Mouse (Mus musculus) kidney, postnatal 0 days (tissue): Measurements from ENCODE around the gene Prkce. TPM values are rescaled to one million over a fixed set of nuclear protein-coding genes. Genes with fewer than 3 reads are reported as not detected.

Experiments used
- ATAC-seq: fragments of 200-750 bp; cut with Nextera tagmentation; replicated peaks from 2 replicates; pipeline ENCODE4 v1.8.0; 2017; ENCODE audit warnings: low read depth, moderate number of reproducible peaks, moderate TSS enrichment, moderate library complexity; ENCODE audit not compliant: low FRiP score
- DNase-seq: peaks from one replicate; pipeline ENCODE4 v3.0.0-alpha.2; 2016; ENCODE audit warnings: low spot score
- H3K27ac ChIP-seq: fragments of 300-500 bp; sonication (generic); 2 replicates; pipeline ENCODE4 v1.5.1; 2014; ENCODE audit warnings: mild to moderate bottlenecking
- H3K27me3 ChIP-seq: fragments of 300-500 bp; sonication (generic); 2 replicates; pipeline ENCODE4 v1.6.1; 2014; ENCODE audit warnings: low read length, mixed read lengths; ENCODE audit not compliant: insufficient read depth
- H3K36me3 ChIP-seq: fragments of 300-500 bp; sonication (generic); 2 replicates; pipeline ENCODE4 v1.6.1; 2014; ENCODE audit warnings: low read length, mixed read lengths; ENCODE audit not compliant: insufficient read depth
- H3K4me1 ChIP-seq: fragments of 300-500 bp; sonication (generic); replicated peaks from 2 replicates; pipeline ENCODE4 v1.6.1; 2014; ENCODE audit warnings: antibody characterized with exemption, low read length, mixed read lengths; ENCODE audit not compliant: insufficient read depth
- H3K4me2 ChIP-seq: fragments of 300-500 bp; sonication (generic); 2 replicates; pipeline ENCODE4 v1.6.1; 2014; ENCODE audit warnings: mild to moderate bottlenecking, low read length, moderate library complexity, mixed read lengths
- H3K4me3 ChIP-seq: fragments of 300-500 bp; sonication (generic); replicated peaks from 2 replicates; pipeline ENCODE4 v1.5.1; 2014; ENCODE audit warnings: low read depth, low read length
- H3K9ac ChIP-seq: fragments of 300-500 bp; sonication (generic); 2 replicates; pipeline ENCODE4 v1.6.1; 2014; ENCODE audit warnings: low read depth, low read length
- H3K9me3 ChIP-seq: fragments of 300-500 bp; sonication (generic); replicated peaks from 2 replicates; pipeline ENCODE4 v1.6.1; 2016; ENCODE audit warnings: low read length, inconsistent platforms, mixed read lengths
- CTCF ChIP-seq: IDR thresholded peaks from 2 replicates; pipeline ENCODE4 v1.5.1; 2016; ENCODE audit warnings: antibody characterized with exemption, low read depth, mild to moderate bottlenecking, moderate library complexity
- WGBS: fragments of 180-500 bp; shearing (Covaris S2); extraction: QIAGEN DNeasy Blood & Tissue Kit; methylation state at CpG from one replicate; pipeline ENCODE4 v1.1.7; 2014; 5-methylcytosine and 5-hydroxymethylcytosine counted together
- polyA plus RNA-seq: library from polyadenylated mRNA; unstranded; fragments of >200 nt; fragmentation: Nextera tagmentation; extraction: Ambion mirVana; gene quantifications from 2 replicates; pipeline ENCODE4 v1.2.1, GENCODE M21; 2015

The Prkce gene
- polyA plus RNA-seq, 1 experiment from 2014 or later = 6.0 TPM

GRCm38 (mm10) chr17:86601901-86602300 lies 434.3 kb downstream of the Prkce start:
- Histone ChIP-seq H3K4me3 (no peak overlapping the region), H3K4me1 (0 out of 2 replicates have a peak, but pooled peaks cover 5% of the 10 kb centered on the region), H3K27me3 (no peaks in the 10 kb centered on the region), H3K27ac (no peak overlapping the region), H3K9ac (no peak overlapping the region), H3K9me3 (no peaks in the 10 kb centered on the region), H3K4me2 (no peak overlapping the region), H3K36me3 (no peaks in the 10 kb centered on the region)
- DNase-seq (no peak), ATAC-seq (no peak)
- peak; percentile 27; the same call in 1 of the 2 replicates for TF ChIP-seq CTCF
- WGBS = 89% methylated on average over 2 of the region's 2 CpGs

GRCm38 (mm10) chr17:86603848-86604444 lies 436.4 kb downstream of the Prkce start:
- ATAC-seq (no peak), DNase-seq (no peak)
- 49% methylated on average over 5 of the region's 5 CpGs for WGBS
- no peak for TF ChIP-seq CTCF
- Histone ChIP-seq H3K27me3 (no peaks in the 10 kb centered on the region), H3K9ac (no peak overlapping the region), H3K4me3 (no peak overlapping the region), H3K4me1 (0 out of 2 replicates have a peak, but pooled peaks cover 5% of the 10 kb centered on the region), H3K9me3 (no peaks in the 10 kb centered on the region), H3K36me3 (no peaks in the 10 kb centered on the region), H3K4me2 (no peak overlapping the region), H3K27ac (no peak overlapping the region)

- no peak overlapping the region for H3K27ac ChIP-seq
- 70% methylated on average over 4 of the region's 4 CpGs for WGBS
- DNase-seq (no peak), ATAC-seq (no peak)
- no peaks in the 10 kb centered on the region for H3K36me3 ChIP-seq
- H3K9me3 ChIP-seq = no peaks in the 10 kb centered on the region
- H3K4me2 ChIP-seq = no peak overlapping the region
- H3K9ac ChIP-seq = no peak overlapping the region
- no peaks in the 10 kb centered on the region for H3K4me1 ChIP-seq
- no peak overlapping the region for H3K4me3 ChIP-seq
- TF ChIP-seq CTCF = no peak
- no peaks in the 10 kb centered on the region for H3K27me3 ChIP-seq
Observed at GRCm38 (mm10) chr17:86607981-86608380, 440.4 kb downstream of the Prkce start.

- H3K9me3 ChIP-seq = no peaks in the 10 kb centered on the region
- no peaks in the 10 kb centered on the region for H3K36me3 ChIP-seq
- H3K4me2 ChIP-seq = no peak overlapping the region
- ATAC-seq (no peak), DNase-seq (no peak)
- H3K27me3 ChIP-seq = no peaks in the 10 kb centered on the region
- no peak overlapping the region for H3K4me3 ChIP-seq
- WGBS = 74% methylated on average over 8 of the region's 8 CpGs
- TF ChIP-seq CTCF = no peak
- no peaks in the 10 kb centered on the region for H3K4me1 ChIP-seq
- H3K9ac ChIP-seq = no peak overlapping the region
- no peak overlapping the region for H3K27ac ChIP-seq
Observed at GRCm38 (mm10) chr17:86610271-86610969, 442.8 kb downstream of the Prkce start.

DNA sequence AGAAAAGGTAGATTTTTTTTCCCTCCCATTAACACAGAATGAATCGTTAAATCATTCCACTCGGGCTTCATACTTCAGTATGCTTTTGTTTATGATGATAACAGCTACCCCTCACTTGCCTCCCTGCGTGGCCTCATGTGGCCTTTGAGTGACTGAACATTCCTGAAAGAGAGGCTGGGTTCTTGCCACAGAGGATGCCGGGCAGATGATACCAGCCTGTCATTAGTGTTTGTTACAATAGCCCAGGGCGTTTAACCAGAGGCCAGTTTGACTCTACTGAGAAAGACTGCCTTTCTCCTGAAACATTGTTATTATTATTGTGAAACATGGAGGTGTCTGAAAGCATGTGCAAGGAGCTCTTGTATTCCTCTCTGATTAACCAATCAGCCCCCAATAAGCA lies 444.2 kb downstream of the Prkce start:
- ATAC-seq = no peak
- no peaks in the 10 kb centered on the region for H3K9me3 ChIP-seq
- no peak overlapping the region for H3K4me3 ChIP-seq
- no peak overlapping the region for H3K4me2 ChIP-seq
- no peaks in the 10 kb centered on the region for H3K4me1 ChIP-seq
- DNase-seq = no peak
- no peaks in the 10 kb centered on the region for H3K36me3 ChIP-seq
- H3K27me3 ChIP-seq = no peaks in the 10 kb centered on the region
- TF ChIP-seq CTCF = no peak
- no peak overlapping the region for H3K9ac ChIP-seq
- 67% methylated on average over 5 of the region's 5 CpGs for WGBS
- no peak overlapping the region for H3K27ac ChIP-seq

DNA sequence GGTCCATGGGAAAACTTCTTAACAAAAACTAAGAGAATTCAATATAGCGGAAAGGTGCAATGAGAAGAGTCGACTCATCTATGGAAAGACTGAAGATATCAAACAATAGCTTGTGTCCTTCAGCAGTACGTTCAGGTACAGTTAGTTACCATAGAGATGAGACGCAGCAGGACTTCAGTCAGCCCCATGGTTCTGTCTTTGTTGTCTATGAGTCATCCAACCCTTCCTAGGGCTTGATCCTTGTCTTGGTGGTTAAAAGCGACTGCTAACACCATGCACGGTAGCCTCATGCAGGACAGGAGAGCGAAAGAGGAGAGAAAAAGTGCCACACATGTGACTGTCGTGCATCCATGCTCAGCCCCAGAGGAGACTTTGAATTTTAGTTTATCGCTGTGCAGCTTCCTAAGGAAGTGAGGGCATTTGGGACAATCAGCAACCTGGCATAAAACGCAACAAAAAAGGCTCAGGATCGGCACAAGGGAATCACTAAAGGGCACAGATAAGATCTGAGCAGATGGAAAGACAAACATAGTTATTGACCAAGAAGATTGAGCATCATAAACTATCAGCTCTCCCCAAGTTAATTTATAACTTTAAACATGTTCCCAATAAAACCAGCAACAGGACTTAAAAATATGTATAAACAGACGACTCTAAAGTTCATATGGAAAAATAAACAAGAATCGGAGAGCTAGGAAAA lies 448.2 kb downstream of the Prkce start:
- Histone ChIP-seq H3K4me2 (no peak overlapping the region), H3K27ac (no peak overlapping the region), H3K27me3 (no peaks in the 10 kb centered on the region), H3K4me1 (peaks cover 11% of the 10 kb centered on the region), H3K9ac (no peak overlapping the region), H3K9me3 (no peaks in the 10 kb centered on the region), H3K4me3 (no peak overlapping the region), H3K36me3 (no peaks in the 10 kb centered on the region)
- ATAC-seq = no peak
- 74% methylated on average over 13 of the region's 13 CpGs for WGBS
- no peak for DNase-seq
- no peak for TF ChIP-seq CTCF
